Mouse (Mus musculus) small intestine, adult 2 months (tissue): ENCODE data around the gene Qrich1.

Experiments
- CTCF ChIP-seq: fragments of 200-500 bp; IDR thresholded peaks from 2 replicates; pipeline ENCODE4 v1.5.1; 2012; ENCODE audit warnings: low read depth, mild to moderate bottlenecking, control low read depth, inconsistent platforms, low read length, moderate library complexity, mixed read lengths; ENCODE audit not compliant: insufficient replicate concordance, insufficient read length; ENCODE audit errors: extremely low read depth
- POLR2A ChIP-seq: fragments of 200-500 bp; IDR thresholded peaks from 2 replicates; pipeline ENCODE4 v1.6.1; 2012; ENCODE audit warnings: low read depth, mild to moderate bottlenecking, control low read depth, inconsistent platforms, low read length, moderate library complexity

DNA sequence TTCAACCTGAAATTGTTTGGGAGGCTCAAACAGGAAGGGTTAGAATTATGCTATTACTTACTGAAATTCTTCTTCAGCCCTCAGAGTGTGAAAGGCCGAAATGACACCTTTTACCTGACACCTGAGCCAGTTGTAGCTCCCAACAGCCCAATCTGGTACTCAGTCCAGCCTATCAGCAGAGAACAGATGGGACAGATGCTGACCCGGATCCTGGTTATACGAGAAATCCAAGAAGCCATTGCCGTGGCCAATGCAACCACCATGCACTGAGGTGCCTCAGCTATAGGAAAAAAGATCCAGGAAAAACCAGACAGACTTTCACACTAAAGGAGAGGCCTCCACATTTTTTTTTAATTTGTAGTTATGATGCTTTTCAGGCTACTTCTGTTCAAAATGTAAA lies 42.6 kb downstream of the Qrich1 start:
- TF ChIP-seq CTCF (no peak), POLR2A (no peak)
